Mouse (Mus musculus) activated CD4-positive, CD25-positive, alpha-beta regulatory T cell, adult 4 months (primary cell): Measurements from ENCODE around the gene Zgpat. TPM values are rescaled to one million over a fixed set of nuclear protein-coding genes. Genes with fewer than 3 reads are reported as not detected.
A peak's percentile ranks its signal among the peaks of the same experiment; 100 is the strongest.

Experiments used
- ATAC-seq: one replicate; pipeline ENCODE4 v1.8.0; 2017
- polyA plus RNA-seq, 2 experiments: library from polyadenylated mRNA; unstranded; fragments of 100-300 nt; shearing (Covaris generic); gene quantifications; one replicate each; pipeline ENCODE4 v1.2.1; 2017

The Zgpat gene
- 10 to 100 TPM; 22.2 to 22.8 TPM for polyA plus RNA-seq

- ATAC-seq: peak; percentile 85
These were observed at the start of gene Zgpat, which contains the start of gene Arfrp1 for GRCm38 (mm10) chr2:181364860-181365596. Zgpat (plus strand) TSS chr2:181364928. Arfrp1 (minus strand) TSS chr2:181365404.

- ATAC-seq: peak; percentile 96
These were observed 45.3 kb upstream of the Zgpat start, which contains the start of gene Rtel1 for GRCm38 (mm10) chr2:181319248-181320102. Rtel1 (plus strand) TSS chr2:181319739.

DNA sequence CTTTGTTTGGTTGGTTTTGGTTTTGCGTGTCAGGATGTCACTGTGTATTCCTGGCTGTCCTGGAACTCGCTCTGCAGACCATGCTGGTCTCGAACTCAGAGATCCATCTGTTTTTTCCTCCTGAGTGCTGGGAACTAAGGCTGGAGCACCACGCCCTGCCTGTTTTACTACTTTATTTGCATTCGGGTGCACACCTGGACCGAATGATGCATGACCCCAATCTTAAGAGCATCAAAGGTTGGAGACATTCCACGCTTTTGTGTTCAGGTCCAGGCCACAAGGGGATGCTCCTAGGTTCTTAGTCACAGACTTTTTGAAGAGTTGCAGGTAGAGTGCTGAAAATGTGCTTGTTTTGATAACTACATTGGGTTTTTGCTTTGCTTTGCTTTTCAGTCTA lies 44.6 kb upstream of the Zgpat start:
- no peak for ATAC-seq

- ATAC-seq: no peak
These were observed 42.6 kb upstream of the Zgpat start for GRCm38 (mm10) chr2:181322136-181322535.

DNA sequence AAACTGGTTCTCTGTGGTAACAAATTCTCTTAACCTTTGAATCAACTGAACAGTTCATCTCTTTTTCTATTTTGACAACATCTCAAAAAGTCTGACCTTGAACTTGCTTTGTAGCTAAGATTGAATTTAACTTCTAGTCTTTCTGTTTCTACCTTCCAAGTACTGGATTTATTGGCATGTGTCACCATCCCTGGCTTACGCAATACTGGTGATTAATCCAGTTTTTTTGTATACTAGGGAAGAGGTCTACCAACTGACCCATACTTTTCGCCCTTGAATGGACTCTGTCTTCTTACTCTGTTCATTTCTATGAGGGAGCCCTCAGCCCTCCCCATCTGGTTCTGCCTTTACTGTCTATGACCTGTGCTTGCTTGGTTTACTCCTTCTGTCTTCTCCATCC lies 38.6 kb upstream of the Zgpat start:
- no peak for ATAC-seq

DNA sequence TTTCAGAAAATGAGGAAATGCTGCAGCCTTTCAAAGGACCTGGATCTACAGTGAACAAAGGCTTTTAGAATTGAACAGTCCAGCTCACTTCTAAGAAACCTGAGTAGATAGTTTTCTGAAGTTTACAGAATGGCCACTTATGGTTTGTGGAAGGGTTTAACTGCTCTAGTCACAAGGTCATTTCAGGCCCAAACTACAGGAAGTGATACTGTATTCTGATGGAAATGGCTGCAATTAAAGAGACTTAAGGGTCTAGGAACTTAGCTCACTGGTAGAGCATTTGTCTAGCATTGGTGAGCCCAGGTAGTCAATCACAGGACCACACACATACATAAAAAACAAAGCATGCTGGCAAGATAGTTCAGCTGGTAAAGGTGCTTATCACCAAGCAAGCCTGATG lies 32.2 kb upstream of the Zgpat start:
- ATAC-seq: no peak

- peak; percentile 91 for ATAC-seq
These were observed 30.7 kb upstream of the Zgpat start for GRCm38 (mm10) chr2:181334023-181334422.

DNA sequence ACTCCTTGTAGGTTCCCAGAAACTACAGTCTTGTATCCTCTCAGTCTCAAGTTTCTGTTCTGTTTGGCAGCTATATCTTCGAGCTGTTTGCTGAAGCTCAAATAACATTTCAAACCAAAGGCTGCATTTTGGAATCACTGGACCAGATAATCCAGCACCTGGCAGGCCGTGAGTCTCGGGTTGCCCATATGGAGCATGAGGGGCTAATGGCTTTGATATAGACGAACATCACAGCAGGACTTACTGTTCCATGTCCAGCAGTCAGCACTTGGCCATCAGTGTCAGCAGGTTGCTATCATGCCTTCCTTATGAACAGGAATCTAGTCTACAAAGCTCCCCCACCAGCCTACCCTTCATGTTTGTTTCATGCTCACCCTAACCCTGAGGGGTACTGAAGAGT lies 24.3 kb upstream of the Zgpat start:
- no peak for ATAC-seq

DNA sequence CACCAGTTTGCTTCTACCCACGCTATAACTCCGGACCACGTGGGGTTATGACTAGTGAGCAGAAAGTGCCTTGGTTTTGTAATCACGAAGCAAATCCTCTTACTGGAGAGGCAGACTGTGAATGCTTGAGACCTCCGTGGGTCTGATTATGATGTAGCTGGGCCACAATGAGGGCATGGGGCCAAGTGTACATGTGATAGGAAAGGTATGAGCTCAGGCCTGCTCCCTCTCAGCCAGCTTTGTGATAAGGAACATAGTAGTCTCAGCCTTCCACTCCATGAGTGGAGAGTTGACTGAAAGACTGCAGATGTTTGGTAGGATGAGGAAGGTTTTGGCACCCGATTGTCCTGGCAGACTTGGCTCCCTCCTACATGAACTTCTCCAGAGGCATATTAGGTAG lies 22.0 kb upstream of the Zgpat start:
- no peak for ATAC-seq

GRCm38 (mm10) chr2:181356780-181357179 lies 7.9 kb upstream of the Zgpat start:
- ATAC-seq: no peak

DNA sequence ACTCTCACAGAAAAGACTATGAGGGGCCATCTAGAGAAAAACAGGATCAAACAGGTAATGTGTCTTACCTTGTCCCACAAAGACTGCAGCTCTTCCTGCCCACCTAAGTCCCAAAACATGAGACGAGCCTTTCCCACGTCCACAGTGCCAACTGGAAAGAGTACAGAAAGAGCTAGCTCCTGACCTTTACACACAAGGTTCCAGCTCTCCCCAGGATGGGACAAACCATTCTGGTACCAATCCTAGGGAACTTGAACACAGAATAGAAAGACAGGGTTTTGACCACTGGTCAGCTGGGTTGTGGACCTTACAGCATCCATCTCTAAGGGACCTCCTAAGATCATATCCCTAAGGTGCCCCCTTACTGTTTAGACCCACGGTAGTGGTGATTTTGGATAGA lies 782 bp upstream of the Zgpat start:
- ATAC-seq: no peak

- peak; percentile 3 for ATAC-seq
These were observed 255 bp upstream of the Zgpat start for GRCm38 (mm10) chr2:181364487-181364859.

DNA sequence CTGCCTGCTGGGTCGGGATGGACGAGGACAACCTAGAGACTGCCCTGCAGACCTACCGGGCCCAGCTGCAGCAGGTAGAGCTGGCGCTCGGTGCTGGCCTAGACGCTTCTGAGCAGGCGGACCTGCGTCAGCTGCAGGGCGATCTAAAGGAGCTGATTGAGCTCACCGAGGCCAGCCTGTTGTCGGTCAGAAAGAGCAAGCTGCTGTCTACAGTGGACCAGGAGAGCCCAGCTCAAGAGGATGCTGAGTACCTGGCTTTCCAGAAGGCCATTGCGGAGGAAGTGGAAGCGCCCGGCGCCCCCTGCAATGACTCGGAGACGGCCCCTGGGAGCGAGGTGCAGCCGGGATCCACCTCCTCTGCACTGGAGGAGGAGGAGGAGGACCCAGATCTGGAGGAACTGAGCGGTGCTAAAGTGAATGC lies 937 bp downstream of the Zgpat start:
- ATAC-seq: peak; percentile 20

DNA sequence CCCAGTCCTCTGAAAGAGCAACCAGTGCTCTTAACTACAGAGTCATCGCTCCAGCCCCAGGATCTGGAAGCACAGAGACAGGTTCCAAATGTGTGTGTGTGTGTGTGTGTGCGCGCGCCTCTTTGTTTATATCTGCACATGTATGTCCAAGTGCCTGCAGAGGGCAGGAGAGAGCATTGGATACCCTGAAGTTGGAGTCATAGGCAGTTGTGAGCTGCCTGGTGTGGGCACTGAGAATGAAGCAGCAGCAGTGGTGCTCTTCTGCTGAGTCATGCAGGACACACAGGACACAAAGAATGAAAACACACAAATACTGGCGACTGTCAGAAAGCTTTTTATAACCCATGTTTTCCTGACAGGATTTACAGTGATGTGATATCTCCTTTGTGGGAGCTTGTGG lies 5.3 kb downstream of the Zgpat start:
- no peak for ATAC-seq

DNA sequence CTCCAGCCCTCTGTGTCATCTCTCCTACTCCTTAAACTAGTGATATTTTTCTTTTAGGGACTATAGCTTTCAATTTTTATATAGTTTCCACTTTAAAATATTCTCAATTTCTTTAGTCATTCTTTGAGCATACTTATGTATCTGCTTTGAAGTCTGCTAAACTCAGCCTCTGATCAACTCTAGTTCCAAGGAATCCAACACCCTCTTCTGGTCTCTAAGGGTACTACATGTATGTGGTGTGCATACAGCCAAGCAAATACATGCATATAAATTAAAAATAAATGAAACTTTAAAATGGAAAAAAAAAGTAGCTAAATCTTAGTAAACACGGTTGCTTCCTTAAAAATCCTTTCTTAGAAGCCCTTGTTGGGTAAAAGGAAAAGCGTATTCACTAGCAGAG lies 11.1 kb downstream of the Zgpat start:
- ATAC-seq: peak; percentile 44

- peak; percentile 54 for ATAC-seq
These were observed 12.5 kb downstream of the Zgpat start for GRCm38 (mm10) chr2:181377230-181377629.

GRCm38 (mm10) chr2:181378701-181379100 lies 14.0 kb downstream of the Zgpat start:
- ATAC-seq: no peak

DNA sequence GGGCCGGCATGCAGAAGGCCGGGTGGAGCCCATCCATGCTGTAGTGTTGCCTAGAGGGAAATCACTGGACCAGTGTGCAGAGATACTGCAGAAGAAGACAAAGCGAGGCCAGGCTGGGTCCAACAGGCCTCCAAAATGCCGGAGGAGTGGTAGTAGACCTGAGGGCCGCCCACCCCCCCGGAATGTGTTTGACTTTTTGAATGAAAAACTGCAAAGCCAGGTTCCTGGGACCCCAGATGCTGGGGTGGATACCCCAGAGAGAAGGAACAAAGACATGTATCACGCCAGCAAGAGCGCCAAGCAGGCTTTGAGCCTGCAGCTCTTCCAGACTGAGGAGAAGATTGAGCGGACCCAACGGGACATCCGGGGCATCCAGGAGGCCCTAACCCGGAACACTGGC lies 15.1 kb downstream of the Zgpat start, which contains the start of gene Lime1:
Gene Lime1 (plus strand): TSS at position 301 of the 400 bp plus-strand sequence.
- no peak for ATAC-seq

- no peak for ATAC-seq
These were observed 15.5 kb downstream of the Zgpat start for GRCm38 (mm10) chr2:181380251-181380650.

- peak; percentile 83 for ATAC-seq
These were observed 16.4 kb downstream of the Zgpat start for GRCm38 (mm10) chr2:181381107-181381506.

GRCm38 (mm10) chr2:181381631-181382306 lies 17.0 kb downstream of the Zgpat start:
- peak; percentile 54 for ATAC-seq

GRCm38 (mm10) chr2:181384463-181384862 lies 19.7 kb downstream of the Zgpat start:
- ATAC-seq: no peak

GRCm38 (mm10) chr2:181384919-181385391 lies 20.2 kb downstream of the Zgpat start:
- ATAC-seq: no peak
